Mouse (Mus musculus): ENCODE data around the gene Olfr1136. TPM values are rescaled to one million over a fixed set of nuclear protein-coding genes. Genes with fewer than 3 reads are reported as not detected.

The Olfr1136 gene
- not detected for polyA plus RNA-seq (2015; fragmentation: Illumina TruSeq; extraction: RNeasy Lipid Tissue Mini Kit (QIAGEN cat#74804); ENCODE audit: insufficient read depth, low replicate concordance)

GRCm38 (mm10) chr2:87693847-87694246 is at the start of gene Olfr1136:
Olfr1136 (minus strand) TSS chr2:87693947.

GRCm38 (mm10) chr2:87743452-87743851 is 49.7 kb upstream of the Olfr1136 start, which contains the start of gene Olfr1140:
Olfr1140 (plus strand) TSS chr2:87743752.

GRCm38 (mm10) chr2:87739878-87740277 is 46.1 kb upstream of the Olfr1136 start, which contains the start of gene Olfr1138:
Olfr1138 (minus strand) TSS chr2:87739978.

GRCm38 (mm10) chr2:87713079-87713478 is 19.3 kb upstream of the Olfr1136 start, which contains the start of gene Olfr1137:
Olfr1137 (minus strand) TSS chr2:87713179.

GRCm38 (mm10) chr2:87673564-87673963 is 20.2 kb downstream of the Olfr1136 start, which contains the start of gene Olfr1135:
Olfr1135 (minus strand) TSS chr2:87673664.

GRCm38 (mm10) chr2:87658360-87658759 is 35.4 kb downstream of the Olfr1136 start, which contains the start of gene Olfr1134:
Olfr1134 (minus strand) TSS chr2:87658460.

GRCm38 (mm10) chr2:87647274-87647673 is 46.5 kb downstream of the Olfr1136 start, which contains the start of gene Olfr1133:
Olfr1133 (minus strand) TSS chr2:87647374.

Other genes starting within 250 kb of the Olfr1136 start
- gene Olfr1126, start 240.0 kb downstream of the Olfr1136 start, polyA plus RNA-seq (2015; fragmentation: Illumina TruSeq; extraction: RNeasy Lipid Tissue Mini Kit (QIAGEN cat#74804); ENCODE audit: insufficient read depth, low replicate concordance) = not detected
- not detected for gene Pramel7, start 196.9 kb downstream of the Olfr1136 start, polyA plus RNA-seq (2015; fragmentation: Illumina TruSeq; extraction: RNeasy Lipid Tissue Mini Kit (QIAGEN cat#74804); ENCODE audit: insufficient read depth, low replicate concordance)
- gene Pramel6, start 187.4 kb downstream of the Olfr1136 start, polyA plus RNA-seq (2015; fragmentation: Illumina TruSeq; extraction: RNeasy Lipid Tissue Mini Kit (QIAGEN cat#74804); ENCODE audit: insufficient read depth, low replicate concordance) = not detected
- not detected for gene Olfr153, start 162.2 kb downstream of the Olfr1136 start, polyA plus RNA-seq (2015; fragmentation: Illumina TruSeq; extraction: RNeasy Lipid Tissue Mini Kit (QIAGEN cat#74804); ENCODE audit: insufficient read depth, low replicate concordance)
- not detected for gene Olfr1128, start 148.4 kb downstream of the Olfr1136 start, polyA plus RNA-seq (2015; fragmentation: Illumina TruSeq; extraction: RNeasy Lipid Tissue Mini Kit (QIAGEN cat#74804); ENCODE audit: insufficient read depth, low replicate concordance)
- not detected for gene Olfr1129, start 120.0 kb downstream of the Olfr1136 start, polyA plus RNA-seq (2015; fragmentation: Illumina TruSeq; extraction: RNeasy Lipid Tissue Mini Kit (QIAGEN cat#74804); ENCODE audit: insufficient read depth, low replicate concordance)
- gene Olfr1130, start 87.7 kb downstream of the Olfr1136 start, polyA plus RNA-seq (2015; fragmentation: Illumina TruSeq; extraction: RNeasy Lipid Tissue Mini Kit (QIAGEN cat#74804); ENCODE audit: insufficient read depth, low replicate concordance) = not detected
- not detected for gene Olfr1131, start 66.8 kb downstream of the Olfr1136 start, polyA plus RNA-seq (2015; fragmentation: Illumina TruSeq; extraction: RNeasy Lipid Tissue Mini Kit (QIAGEN cat#74804); ENCODE audit: insufficient read depth, low replicate concordance)
- gene Olfr1132, start 56.4 kb downstream of the Olfr1136 start, polyA plus RNA-seq (2015; fragmentation: Illumina TruSeq; extraction: RNeasy Lipid Tissue Mini Kit (QIAGEN cat#74804); ENCODE audit: insufficient read depth, low replicate concordance) = not detected
- gene Olfr1133, start 46.6 kb downstream of the Olfr1136 start, polyA plus RNA-seq (2015; fragmentation: Illumina TruSeq; extraction: RNeasy Lipid Tissue Mini Kit (QIAGEN cat#74804); ENCODE audit: insufficient read depth, low replicate concordance) = not detected
- not detected for gene Olfr1134, start 35.5 kb downstream of the Olfr1136 start, polyA plus RNA-seq (2015; fragmentation: Illumina TruSeq; extraction: RNeasy Lipid Tissue Mini Kit (QIAGEN cat#74804); ENCODE audit: insufficient read depth, low replicate concordance)
- gene Olfr1135, start 20.3 kb downstream of the Olfr1136 start, polyA plus RNA-seq (2015; fragmentation: Illumina TruSeq; extraction: RNeasy Lipid Tissue Mini Kit (QIAGEN cat#74804); ENCODE audit: insufficient read depth, low replicate concordance) = not detected
- not detected for gene Olfr1137, start 19.2 kb upstream of the Olfr1136 start, polyA plus RNA-seq (2015; fragmentation: Illumina TruSeq; extraction: RNeasy Lipid Tissue Mini Kit (QIAGEN cat#74804); ENCODE audit: insufficient read depth, low replicate concordance)
- not detected for gene Olfr1138, start 46.0 kb upstream of the Olfr1136 start, polyA plus RNA-seq (2015; fragmentation: Illumina TruSeq; extraction: RNeasy Lipid Tissue Mini Kit (QIAGEN cat#74804); ENCODE audit: insufficient read depth, low replicate concordance)
- not detected for gene Olfr1140, start 49.8 kb upstream of the Olfr1136 start, polyA plus RNA-seq (2015; fragmentation: Illumina TruSeq; extraction: RNeasy Lipid Tissue Mini Kit (QIAGEN cat#74804); ENCODE audit: insufficient read depth, low replicate concordance)
- not detected for gene Olfr1141, start 60.0 kb upstream of the Olfr1136 start, polyA plus RNA-seq (2015; fragmentation: Illumina TruSeq; extraction: RNeasy Lipid Tissue Mini Kit (QIAGEN cat#74804); ENCODE audit: insufficient read depth, low replicate concordance)
- not detected for gene Olfr152, start 85.5 kb upstream of the Olfr1136 start, polyA plus RNA-seq (2015; fragmentation: Illumina TruSeq; extraction: RNeasy Lipid Tissue Mini Kit (QIAGEN cat#74804); ENCODE audit: insufficient read depth, low replicate concordance)
- gene Olfr1143, start 106.6 kb upstream of the Olfr1136 start, polyA plus RNA-seq (2015; fragmentation: Illumina TruSeq; extraction: RNeasy Lipid Tissue Mini Kit (QIAGEN cat#74804); ENCODE audit: insufficient read depth, low replicate concordance) = not detected
- not detected for gene Olfr1145, start 115.9 kb upstream of the Olfr1136 start, polyA plus RNA-seq (2015; fragmentation: Illumina TruSeq; extraction: RNeasy Lipid Tissue Mini Kit (QIAGEN cat#74804); ENCODE audit: insufficient read depth, low replicate concordance)
- not detected for gene Olfr1148, start 136.6 kb upstream of the Olfr1136 start, polyA plus RNA-seq (2015; fragmentation: Illumina TruSeq; extraction: RNeasy Lipid Tissue Mini Kit (QIAGEN cat#74804); ENCODE audit: insufficient read depth, low replicate concordance)
- not detected for gene Olfr1150-ps1, start 150.0 kb upstream of the Olfr1136 start, polyA plus RNA-seq (2015; fragmentation: Illumina TruSeq; extraction: RNeasy Lipid Tissue Mini Kit (QIAGEN cat#74804); ENCODE audit: insufficient read depth, low replicate concordance)
- not detected for gene Olfr1151, start 161.9 kb upstream of the Olfr1136 start, polyA plus RNA-seq (2015; fragmentation: Illumina TruSeq; extraction: RNeasy Lipid Tissue Mini Kit (QIAGEN cat#74804); ENCODE audit: insufficient read depth, low replicate concordance)
- not detected for gene Olfr1152, start 172.5 kb upstream of the Olfr1136 start, polyA plus RNA-seq (2015; fragmentation: Illumina TruSeq; extraction: RNeasy Lipid Tissue Mini Kit (QIAGEN cat#74804); ENCODE audit: insufficient read depth, low replicate concordance)
- not detected for gene Olfr1153, start 201.0 kb upstream of the Olfr1136 start, polyA plus RNA-seq (2015; fragmentation: Illumina TruSeq; extraction: RNeasy Lipid Tissue Mini Kit (QIAGEN cat#74804); ENCODE audit: insufficient read depth, low replicate concordance)
- not detected for gene Olfr1154, start 211.2 kb upstream of the Olfr1136 start, polyA plus RNA-seq (2015; fragmentation: Illumina TruSeq; extraction: RNeasy Lipid Tissue Mini Kit (QIAGEN cat#74804); ENCODE audit: insufficient read depth, low replicate concordance)

Data from spleen, adult 10 weeks (tissue).